Mouse (Mus musculus) intestine, postnatal 0 days (tissue): Measurements from ENCODE around the gene Tespa1. TPM values are rescaled to one million over a fixed set of nuclear protein-coding genes. Genes with fewer than 3 reads are reported as not detected.
"Not testable (repeated sequence)": the region's sequence is repeated elsewhere in the genome, so short reads cannot be mapped to it uniquely, and the experiment has no call there.

Experiments used
- ATAC-seq: fragments of 200-750 bp; cut with Nextera tagmentation; 2 replicates; pipeline ENCODE4 v1.8.0; 2017; ENCODE audit warnings: mild to moderate bottlenecking, moderate TSS enrichment, moderate library complexity
- H3K27ac ChIP-seq: fragments of 300-500 bp; sonication (generic); 2 replicates; pipeline ENCODE4 v1.5.1; 2014; ENCODE audit warnings: mild to moderate bottlenecking, low read depth, low read length, moderate library complexity
- H3K27me3 ChIP-seq: fragments of 300-500 bp; sonication (generic); replicated peaks from 2 replicates; pipeline ENCODE4 v1.6.1; 2014; ENCODE audit warnings: low read length, mixed read lengths; ENCODE audit not compliant: control insufficient read depth, insufficient read depth
- H3K36me3 ChIP-seq: fragments of 300-500 bp; sonication (generic); 2 replicates; pipeline ENCODE4 v1.6.1; 2014; ENCODE audit warnings: mild to moderate bottlenecking, moderate library complexity; ENCODE audit not compliant: control insufficient read depth, insufficient read depth
- H3K4me1 ChIP-seq: fragments of 300-500 bp; sonication (generic); replicated peaks from 2 replicates; pipeline ENCODE4 v1.6.1; 2014; ENCODE audit warnings: antibody characterized with exemption, low read length, mixed read lengths; ENCODE audit not compliant: control insufficient read depth, insufficient read depth
- H3K4me2 ChIP-seq: fragments of 300-500 bp; sonication (generic); replicated peaks from 2 replicates; pipeline ENCODE4 v1.6.1; 2014; ENCODE audit warnings: low read depth, mild to moderate bottlenecking, moderate library complexity
- H3K4me3 ChIP-seq: fragments of 300-500 bp; sonication (generic); 2 replicates; pipeline ENCODE4 v1.5.1; 2014; ENCODE audit warnings: low read depth, low read length
- H3K9ac ChIP-seq: fragments of 300-500 bp; sonication (generic); 2 replicates; pipeline ENCODE4 v1.6.1; 2014; ENCODE audit warnings: mild to moderate bottlenecking, low read depth, low read length
- H3K9me3 ChIP-seq: fragments of 300-500 bp; sonication (generic); 2 replicates; pipeline ENCODE4 v1.6.1; 2016; ENCODE audit warnings: mixed run types; ENCODE audit not compliant: control insufficient read depth
- CTCF ChIP-seq: sonication (generic); IDR thresholded peaks from 2 replicates; pipeline ENCODE4 v1.5.1; 2016; ENCODE audit warnings: low read depth, mild to moderate bottlenecking, control low read depth, antibody characterized with exemption, moderate library complexity
- WGBS: fragments of 180-500 bp; shearing (Covaris S2); extraction: QIAGEN DNeasy Blood & Tissue Kit; methylation state at CpG from one replicate; pipeline ENCODE4 v1.1.7; 2014; 5-methylcytosine and 5-hydroxymethylcytosine counted together
- polyA plus RNA-seq: library from polyadenylated mRNA; unstranded; fragments of >200 nt; fragmentation: Nextera tagmentation; extraction: Ambion mirVana; gene quantifications from 2 replicates; pipeline ENCODE4 v1.2.1, GENCODE M21; 2015

Tespa1 gene
- polyA plus RNA-seq, 1 experiment from 2014 or later, result 0.64 TPM

- Histone ChIP-seq H3K27ac (no peak overlapping the region), H3K4me1 (no peaks in the 10 kb centered on the region), H3K4me3 (no peak overlapping the region), H3K27me3 (no peaks in the 10 kb centered on the region), H3K9me3 (no peaks in the 10 kb centered on the region), H3K4me2 (no peak overlapping the region), H3K36me3 (no peaks in the 10 kb centered on the region), H3K9ac (no peak overlapping the region)
- TF ChIP-seq CTCF, result no peak
- WGBS, result 83% methylated on average over 2 of the region's 2 CpGs
- no peak for ATAC-seq
These were observed 47.5 kb downstream of the Tespa1 start for GRCm38 (mm10) chr10:130370005-130370682.

- no peak overlapping the region for H3K4me2 ChIP-seq
- TF ChIP-seq CTCF, result no peak
- no peaks in the 10 kb centered on the region for H3K9me3 ChIP-seq
- WGBS, result 51% methylated on average over 1 of the region's 1 CpGs
- ATAC-seq, result no peak
- H3K36me3 ChIP-seq, result no peaks in the 10 kb centered on the region
- no peaks in the 10 kb centered on the region for H3K4me1 ChIP-seq
- no peaks in the 10 kb centered on the region for H3K27me3 ChIP-seq
- no peak overlapping the region for H3K9ac ChIP-seq
- H3K27ac ChIP-seq, result no peak overlapping the region
- no peak overlapping the region for H3K4me3 ChIP-seq
These were observed 49.0 kb downstream of the Tespa1 start for GRCm38 (mm10) chr10:130371644-130372043.

- no peak for ATAC-seq
- no peaks in the 10 kb centered on the region for H3K4me1 ChIP-seq
- no peak overlapping the region for H3K9ac ChIP-seq
- no peaks in the 10 kb centered on the region for H3K9me3 ChIP-seq
- no peak overlapping the region for H3K4me3 ChIP-seq
- no peak for TF ChIP-seq CTCF
- H3K27ac ChIP-seq, result no peak overlapping the region
- no peak overlapping the region for H3K4me2 ChIP-seq
- 65% methylated on average over 2 of the region's 2 CpGs for WGBS
- no peaks in the 10 kb centered on the region for H3K27me3 ChIP-seq
- H3K36me3 ChIP-seq, result no peaks in the 10 kb centered on the region
These were observed 50.0 kb downstream of the Tespa1 start for GRCm38 (mm10) chr10:130372491-130373173.

- Histone ChIP-seq H3K4me3 (no peak overlapping the region), H3K27ac (no peak overlapping the region), H3K4me1 (no peaks in the 10 kb centered on the region), H3K27me3 (no peaks in the 10 kb centered on the region), H3K9ac (no peak overlapping the region), H3K9me3 (no peaks in the 10 kb centered on the region), H3K36me3 (no peaks in the 10 kb centered on the region), H3K4me2 (no peak overlapping the region)
- no peak for ATAC-seq
- no peak for TF ChIP-seq CTCF
- WGBS, result 88% methylated on average over 2 of the region's 2 CpGs
These were observed 52.5 kb downstream of the Tespa1 start for GRCm38 (mm10) chr10:130375145-130375544.

GRCm38 (mm10) chr10:130394232-130394631 is 71.6 kb downstream of the Tespa1 start, which contains the start of gene Vmn2r84:
Gene Vmn2r84 (minus strand): TSS chr10:130394332.
- no peak within 1 kb of the TSS for H3K27ac ChIP-seq
- no peak within 1 kb of the TSS for H3K4me3 ChIP-seq
- H3K9me3 ChIP-seq, result no peaks in the 10 kb centered on the region
- H3K4me1 ChIP-seq, result no peaks in the 10 kb centered on the region
- no peak for TF ChIP-seq CTCF
- H3K36me3 ChIP-seq, result no peaks in the 10 kb centered on the region
- no peaks in the 10 kb centered on the region for H3K27me3 ChIP-seq
- no peak within 1 kb of the TSS for H3K4me2 ChIP-seq
- no peak for ATAC-seq
- H3K9ac ChIP-seq, result no peak within 1 kb of the TSS

- not testable (repeated sequence) for H3K4me1 ChIP-seq, H3K9me3 ChIP-seq, H3K36me3 ChIP-seq, H3K4me3 ChIP-seq, H3K9ac ChIP-seq, H3K27ac ChIP-seq, H3K4me2 ChIP-seq, H3K27me3 ChIP-seq
- peak; percentile 28; the same call in 1 of the 2 replicates for ATAC-seq
- WGBS, result 62% methylated on average over 27 of the region's 35 CpGs
These were observed 89.6 kb downstream of the Tespa1 start for GRCm38 (mm10) chr10:130412167-130412698.

Other genes with a start within 250 kb of the Tespa1 start
- gene Olfr823, start 207.5 kb upstream of the Tespa1 start, polyA plus RNA-seq, result not detected in 2 replicates
- not detected in 2 replicates for gene Olfr824, start 192.9 kb upstream of the Tespa1 start, polyA plus RNA-seq
- gene Olfr825, start 156.1 kb upstream of the Tespa1 start, polyA plus RNA-seq, result not detected in 2 replicates
- gene Olfr826, start 138.7 kb upstream of the Tespa1 start, polyA plus RNA-seq, result not detected in 2 replicates
- gene Olfr827, start 108.5 kb upstream of the Tespa1 start, polyA plus RNA-seq, result not detected in 2 replicates
- not detected in 2 replicates for gene Neurod4, start 42.6 kb upstream of the Tespa1 start, polyA plus RNA-seq
- gene Vmn2r84, start 71.5 kb downstream of the Tespa1 start, polyA plus RNA-seq, result not detected in 2 replicates
- not detected in 2 replicates for gene Vmn2r85, start 106.8 kb downstream of the Tespa1 start, polyA plus RNA-seq
- gene Vmn2r86, start 133.2 kb downstream of the Tespa1 start, polyA plus RNA-seq, result not detected in 2 replicates
- gene Vmn2r87, start 174.5 kb downstream of the Tespa1 start, polyA plus RNA-seq, result not detected in 2 replicates